Mouse (Mus musculus): ENCODE measurements at regions not wholly inside any gene's neighbourhood (a gene's known extent, or its start where the extent isn't known, plus 50 kb on each side); places are given as distances from the start of the nearest gene placed in this dataset.

DNA sequence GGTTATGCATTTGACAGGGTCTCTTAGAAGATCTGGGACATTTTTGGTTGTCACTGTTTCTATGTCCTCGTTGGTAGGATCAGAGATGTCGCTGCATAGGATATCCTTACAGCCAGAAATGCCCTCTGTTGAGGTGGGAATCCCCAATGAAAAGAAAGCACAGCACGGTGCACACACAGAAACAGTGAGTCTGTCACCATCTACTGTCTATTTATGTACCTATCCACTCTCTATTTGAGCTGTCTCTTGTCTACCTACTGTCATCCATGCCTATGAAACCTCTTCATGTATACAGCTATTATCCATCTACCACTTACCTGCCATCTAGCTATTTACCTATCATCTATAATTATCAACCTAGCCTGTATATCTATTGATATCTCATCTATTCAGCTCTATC lies 53.6 kb upstream of the Kcnj15 start:
- Histone ChIP-seq H3K36me3 (ENCODE audit: control insufficient read depth, insufficient read depth) (no peaks in the 10 kb centered on the region), H3K4me3 (replicated peaks; ENCODE audit: low read length) (no peak overlapping the region), H3K4me1 (replicated peaks; ENCODE audit: control insufficient read depth, insufficient read depth, low read length) (no peaks in the 10 kb centered on the region), H3K9me3 (ENCODE audit: control insufficient read depth, low read length) (no peaks in the 10 kb centered on the region), H3K27ac (ENCODE audit: low read length) (no peak overlapping the region), H3K9ac (replicated peaks; ENCODE audit: low read depth, low read length) (no peak overlapping the region), H3K4me2 (ENCODE audit: low read length) (no peak overlapping the region), H3K27me3 (replicated peaks; ENCODE audit: control insufficient read depth, insufficient read depth, low read length) (no peaks in the 10 kb centered on the region)
- WGBS, result 79% methylated on average over 3 of the region's 3 CpGs
- ATAC-seq, result no peak

DNA sequence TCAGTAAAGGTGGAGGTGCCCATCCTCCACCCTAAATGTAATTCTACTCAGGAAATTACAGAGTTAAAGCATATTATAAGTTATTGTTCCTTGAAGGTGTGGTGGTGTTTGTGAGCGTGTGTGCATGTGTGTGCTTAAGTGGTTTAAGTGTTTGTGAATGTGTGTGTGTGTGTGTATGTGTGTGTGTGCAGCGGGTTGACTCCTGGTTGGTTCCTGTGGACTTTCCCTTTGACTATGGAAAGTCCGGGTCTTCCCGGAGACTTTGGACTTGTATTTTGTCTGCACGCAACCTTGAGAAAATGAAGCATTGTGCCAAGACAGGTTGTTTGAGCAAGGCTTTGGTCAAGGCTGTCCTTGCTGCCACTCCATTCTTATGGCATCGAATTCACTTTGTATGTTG lies 52.9 kb upstream of the Kcnj15 start:
- Histone ChIP-seq H3K27ac (ENCODE audit: low read length) (no peak overlapping the region), H3K4me1 (replicated peaks; ENCODE audit: control insufficient read depth, insufficient read depth, low read length) (no peaks in the 10 kb centered on the region), H3K9me3 (ENCODE audit: control insufficient read depth, low read length) (no peaks in the 10 kb centered on the region), H3K36me3 (ENCODE audit: control insufficient read depth, insufficient read depth) (no peaks in the 10 kb centered on the region), H3K9ac (replicated peaks; ENCODE audit: low read depth, low read length) (no peak overlapping the region), H3K4me3 (replicated peaks; ENCODE audit: low read length) (no peak overlapping the region), H3K27me3 (replicated peaks; ENCODE audit: control insufficient read depth, insufficient read depth, low read length) (no peaks in the 10 kb centered on the region), H3K4me2 (ENCODE audit: low read length) (no peak overlapping the region)
- 97% methylated on average over 6 of the region's 6 CpGs for WGBS
- no peak for ATAC-seq

GRCm38 (mm10) chr16:95206445-95206844 lies 50.9 kb upstream of the Kcnj15 start:
- no peaks in the 10 kb centered on the region for H3K4me1 ChIP-seq (replicated peaks; ENCODE audit: control insufficient read depth, insufficient read depth, low read length)
- no peaks in the 10 kb centered on the region for H3K36me3 ChIP-seq (ENCODE audit: control insufficient read depth, insufficient read depth)
- 91% methylated on average over 5 of the region's 5 CpGs for WGBS
- no peaks in the 10 kb centered on the region for H3K27me3 ChIP-seq (replicated peaks; ENCODE audit: control insufficient read depth, insufficient read depth, low read length)
- ATAC-seq, result no peak
- H3K4me2 ChIP-seq (ENCODE audit: low read length), result no peak overlapping the region
- no peak overlapping the region for H3K4me3 ChIP-seq (replicated peaks; ENCODE audit: low read length)
- no peak overlapping the region for H3K27ac ChIP-seq (ENCODE audit: low read length)
- no peak overlapping the region for H3K9ac ChIP-seq (replicated peaks; ENCODE audit: low read depth, low read length)
- no peaks in the 10 kb centered on the region for H3K9me3 ChIP-seq (ENCODE audit: control insufficient read depth, low read length)

DNA sequence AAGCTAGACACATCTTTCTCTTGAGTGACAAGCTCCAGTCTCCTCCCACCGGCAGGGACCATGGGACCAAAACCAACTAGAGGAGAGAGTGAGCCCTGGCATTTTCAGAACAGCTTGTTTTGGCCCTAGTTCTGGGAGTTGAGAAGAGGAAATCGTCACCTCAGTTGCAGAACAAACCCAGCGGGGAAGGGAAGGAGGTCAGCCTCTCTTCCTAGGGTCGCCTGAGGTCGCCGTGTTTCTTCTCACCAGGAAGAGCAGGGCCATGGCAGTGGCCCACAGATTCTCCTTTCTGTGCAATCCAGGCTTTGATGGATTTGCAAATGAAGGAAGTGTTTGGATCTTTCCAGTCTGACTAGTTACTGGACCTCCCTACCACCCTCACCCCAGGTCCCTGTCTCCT lies 49.8 kb upstream of the Kcnj15 start:
- Histone ChIP-seq H3K36me3 (ENCODE audit: control insufficient read depth, insufficient read depth) (no peaks in the 10 kb centered on the region), H3K4me3 (replicated peaks; ENCODE audit: low read length) (no peak overlapping the region), H3K4me2 (ENCODE audit: low read length) (no peak overlapping the region), H3K9me3 (ENCODE audit: control insufficient read depth, low read length) (no peaks in the 10 kb centered on the region), H3K27ac (ENCODE audit: low read length) (no peak overlapping the region), H3K4me1 (replicated peaks; ENCODE audit: control insufficient read depth, insufficient read depth, low read length) (no peaks in the 10 kb centered on the region), H3K9ac (replicated peaks; ENCODE audit: low read depth, low read length) (no peak overlapping the region), H3K27me3 (replicated peaks; ENCODE audit: control insufficient read depth, insufficient read depth, low read length) (no peaks in the 10 kb centered on the region)
- ATAC-seq, result no peak
- 83% methylated on average over 6 of the region's 6 CpGs for WGBS

Measured in forebrain, embryonic 16.5 days (tissue).